Mouse (Mus musculus) cortical plate, adult 2 months (tissue): ENCODE measurements around the gene Tmem107.

ENCODE experiments used
- CTCF ChIP-seq: fragments of 200-500 bp; IDR thresholded peaks from 2 replicates; pipeline ENCODE4 v1.5.1; 2011; ENCODE audit warnings: mild to moderate bottlenecking, control low read depth, low read length; ENCODE audit not compliant: insufficient read depth; ENCODE audit errors: extremely low read depth
- POLR2A ChIP-seq: fragments of 200-500 bp; IDR thresholded peaks from 2 replicates; pipeline ENCODE4 v1.6.1; 2011; ENCODE audit warnings: mild to moderate bottlenecking, low read length, control low read depth; ENCODE audit not compliant: insufficient read depth; ENCODE audit errors: extremely low read depth

- TF ChIP-seq POLR2A = no peak
- no peak for TF ChIP-seq CTCF
Measured at GRCm38 (mm10) chr11:69121741-69122335, 51.2 kb downstream of the Tmem107 start.
